In genomic region chr5:134888505-134888904, GRCm38 (mm10) we compare ENCODE assay signal across 19 mouse cellular contexts. TPM values are rescaled to one million over a fixed set of nuclear protein-coding genes. Genes with fewer than 3 reads are reported as not detected.
DNase-seq lines count a peak whose midpoint lies in the region; ATAC-seq and TF ChIP-seq lines count a peak whose summit lies in the region.
"Had no signal": no experiment of that assay in that cellular context is flagged by ENCODE, and none has a peak within 500 bp of the region (broad histone marks: within the 10 kb centered on the region; RNA-seq: fewer than 3 reads in every experiment).

No protein-coding gene starts in this region.

- no peak overlapping the region for H3K4me3 ChIP-seq in hindbrain, embryonic 10.5 days
- H3K4me3 ChIP-seq in hindbrain, embryonic 16.5 days (ENCODE audit: low read length): no peak overlapping the region
- no peak overlapping the region for H3K4me3 ChIP-seq in lung, adult 2 months (replicated peaks; ENCODE audit: extremely low read depth, low read depth, low read length)
- no peak overlapping the region for H3K4me3 ChIP-seq in lung, embryonic 16.5 days (ENCODE audit: low read length)
- no peak overlapping the region for H3K4me3 ChIP-seq in intestine, embryonic 15.5 days (replicated peaks)
- H3K4me3 ChIP-seq: embryonic facial prominence, embryonic 15.5 days; forebrain, embryonic 10.5 days; midbrain, embryonic 12.5 days had no signal

- no peak for TF ChIP-seq CTCF in lung, adult 2 months (IDR thresholded peaks at IDR 0.05; ENCODE audit: insufficient read depth, low read length)

- H3K9ac ChIP-seq in hindbrain, embryonic 16.5 days (ENCODE audit: low read depth, low read length): no peak overlapping the region
- no peak overlapping the region for H3K9ac ChIP-seq in lung, embryonic 16.5 days (ENCODE audit: low read length)
- no peak overlapping the region for H3K9ac ChIP-seq in intestine, embryonic 15.5 days
- H3K9ac ChIP-seq: embryonic facial prominence, embryonic 15.5 days; lung, embryonic 14.5 days; midbrain, embryonic 12.5 days had no signal

- no peaks in the 10 kb centered on the region for H3K36me3 ChIP-seq in hindbrain, embryonic 10.5 days
- no peaks in the 10 kb centered on the region for H3K36me3 ChIP-seq in hindbrain, embryonic 16.5 days (ENCODE audit: control insufficient read depth, insufficient read depth, low read length)
- no peaks in the 10 kb centered on the region for H3K36me3 ChIP-seq in lung, embryonic 16.5 days (ENCODE audit: control insufficient read depth, insufficient read depth, low read length)
- no peaks in the 10 kb centered on the region for H3K36me3 ChIP-seq in intestine, embryonic 15.5 days
- H3K36me3 ChIP-seq: embryonic facial prominence, embryonic 15.5 days; forebrain, embryonic 10.5 days; midbrain, embryonic 12.5 days had no signal

- H3K4me2 ChIP-seq in hindbrain, embryonic 16.5 days (ENCODE audit: low read length): no peak overlapping the region
- no peak overlapping the region for H3K4me2 ChIP-seq in lung, embryonic 16.5 days (ENCODE audit: low read depth, low read length)
- H3K4me2 ChIP-seq in intestine, embryonic 15.5 days (replicated peaks): no peak overlapping the region
- H3K4me2 ChIP-seq: embryonic facial prominence, embryonic 15.5 days; lung, embryonic 14.5 days; midbrain, embryonic 12.5 days had no signal

- H3K4me1 ChIP-seq in hindbrain, embryonic 10.5 days (replicated peaks): peaks cover 18% of the 10 kb centered on the region
- H3K4me1 ChIP-seq in hindbrain, embryonic 16.5 days (ENCODE audit: control insufficient read depth, insufficient read depth, low read depth, low read length): no peaks in the 10 kb centered on the region
- H3K4me1 ChIP-seq in lung, adult 2 months (ENCODE audit: control insufficient read depth, insufficient read depth, low read length): peaks cover 31% of the 10 kb centered on the region
- H3K4me1 ChIP-seq in lung, embryonic 16.5 days (replicated peaks; ENCODE audit: control insufficient read depth, insufficient read depth, low read length): peaks cover 26% of the 10 kb centered on the region
- no peaks in the 10 kb centered on the region for H3K4me1 ChIP-seq in intestine, embryonic 15.5 days (replicated peaks)

- H3K27me3 ChIP-seq in hindbrain, embryonic 10.5 days (ENCODE audit: insufficient read depth, poor library complexity, severe bottlenecking): no peaks in the 10 kb centered on the region
- no peaks in the 10 kb centered on the region for H3K27me3 ChIP-seq in hindbrain, embryonic 16.5 days (replicated peaks; ENCODE audit: control insufficient read depth, insufficient read depth, low read length)
- H3K27me3 ChIP-seq in lung, embryonic 16.5 days (ENCODE audit: control insufficient read depth, insufficient read depth, low read depth, low read length): no peaks in the 10 kb centered on the region
- H3K27me3 ChIP-seq in intestine, embryonic 15.5 days (replicated peaks): no peaks in the 10 kb centered on the region
- H3K27me3 ChIP-seq: midbrain, embryonic 12.5 days had no signal

- 90% methylated on average over 7 of the region's 7 CpGs for WGBS in hindbrain, embryonic 10.5 days
- 89% methylated on average over 7 of the region's 7 CpGs for whole genome bisulfite sequencing in hindbrain, embryonic 16.5 days
- 44% methylated on average over 7 of the region's 7 CpGs for WGBS in lung, adult 2 months
- 67% methylated on average over 7 of the region's 7 CpGs for WGBS in lung, embryonic 16.5 days
- WGBS in intestine, embryonic 15.5 days: 82% methylated on average over 7 of the region's 7 CpGs

- no peaks in the 10 kb centered on the region for H3K9me3 ChIP-seq in hindbrain, embryonic 10.5 days
- no peaks in the 10 kb centered on the region for H3K9me3 ChIP-seq in hindbrain, embryonic 16.5 days (ENCODE audit: control insufficient read depth, low read length)
- no peaks in the 10 kb centered on the region for H3K9me3 ChIP-seq in lung, embryonic 16.5 days (ENCODE audit: control insufficient read depth, low read length)
- H3K9me3 ChIP-seq in intestine, embryonic 15.5 days: no peaks in the 10 kb centered on the region
- H3K9me3 ChIP-seq: embryonic facial prominence, embryonic 15.5 days; forebrain, embryonic 10.5 days; midbrain, embryonic 12.5 days had no signal

- 0 out of 2 replicates have a peak overlapping the region, but pooled peaks have one; percentile 64 for H3K27ac ChIP-seq in hindbrain, embryonic 10.5 days
- no peak overlapping the region for H3K27ac ChIP-seq in hindbrain, embryonic 16.5 days (ENCODE audit: low read depth, low read length)
- peak overlapping the region; percentile 62 for H3K27ac ChIP-seq in lung, embryonic 16.5 days (ENCODE audit: low read length)
- H3K27ac ChIP-seq in intestine, embryonic 15.5 days: no peak overlapping the region
- H3K27ac ChIP-seq: embryonic facial prominence, embryonic 15.5 days; hindbrain, postnatal 0 days; midbrain, embryonic 12.5 days had no signal

- DNase-seq in hindbrain, embryonic 10.5 days (ENCODE audit: low spot score): no peak
- peak; percentile 35 to 63 for DNase-seq in lung, adult 18-20 months
- DNase-seq in lung, adult 2 months: no peak
- DNase-seq in spleen, adult 18-20 months: no peak
- DNase-seq: cerebellum, postnatal 10 days; embryo, embryonic 11 days; layer of hippocampus, adult 9-11 months; right cerebral cortex, postnatal 25 days; thymus, postnatal 25 days had no signal

- ATAC-seq in hindbrain, embryonic 16.5 days: no peak
- ATAC-seq in lung, embryonic 16.5 days (ENCODE audit: low read depth): no peak
- no peak for ATAC-seq in intestine, embryonic 15.5 days
- ATAC-seq: hindbrain, postnatal 0 days had no signal

- no peak for TF ChIP-seq POLR2A in lung, adult 2 months (IDR thresholded peaks at IDR 0.05; ENCODE audit: borderline replicate concordance, extremely low read depth, low read depth, low read length)

RNA-seq across cellular contexts. Expression of gene Tmem270, which starts 18.0 kb away (rescaled TPM):
- not detected in 2 replicates for polyA plus RNA-seq in hindbrain, embryonic 10.5 days (2016; fragmentation: Nextera tagmentation; extraction: Ambion mirVana)
- polyA plus RNA-seq in hindbrain, embryonic 16.5 days (2015; fragmentation: Nextera tagmentation; extraction: Ambion mirVana): not detected in 2 replicates
- not detected in 2 replicates for polyA plus RNA-seq in lung, adult 2 months (2012; rRNA removed)
- not detected in 2 replicates for polyA plus RNA-seq in lung, embryonic 16.5 days (2015; fragmentation: Nextera tagmentation; extraction: Ambion mirVana)
- polyA plus RNA-seq in intestine, embryonic 15.5 days (2015; fragmentation: Nextera tagmentation; extraction: Ambion mirVana): not detected in 2 replicates
- polyA plus RNA-seq: embryonic facial prominence, embryonic 15.5 days; forebrain, embryonic 10.5 days; hindbrain, postnatal 0 days; limb, embryonic 14.5 days; lung, embryonic 14.5 days; midbrain, embryonic 12.5 days; neural tube, embryonic 14.5 days had no signal

RNA-seq across cellular contexts. Expression of gene Cldn13, which starts 26.8 kb away (rescaled TPM):
- 2.8 and 3.9 TPM in 2 replicates for polyA plus RNA-seq in hindbrain, embryonic 10.5 days (2016; fragmentation: Nextera tagmentation; extraction: Ambion mirVana)
- not detected in 2 replicates for polyA plus RNA-seq in hindbrain, embryonic 16.5 days (2015; fragmentation: Nextera tagmentation; extraction: Ambion mirVana)
- polyA plus RNA-seq in lung, adult 2 months (2012; rRNA removed): not detected in 2 replicates
- polyA plus RNA-seq in lung, embryonic 16.5 days (2015; fragmentation: Nextera tagmentation; extraction: Ambion mirVana): 0.75 and 3.3 TPM in 2 replicates
- 3.9 and 5.3 TPM in 2 replicates for polyA plus RNA-seq in intestine, embryonic 15.5 days (2015; fragmentation: Nextera tagmentation; extraction: Ambion mirVana)
- polyA plus RNA-seq: embryonic facial prominence, embryonic 15.5 days; hindbrain, postnatal 0 days had no signal

RNA-seq across cellular contexts. Expression of gene Mettl27, which starts 43.7 kb away (rescaled TPM):
- polyA plus RNA-seq in hindbrain, embryonic 10.5 days (2016; fragmentation: Nextera tagmentation; extraction: Ambion mirVana): 12.0 and 12.6 TPM in 2 replicates
- polyA plus RNA-seq in hindbrain, embryonic 16.5 days (2015; fragmentation: Nextera tagmentation; extraction: Ambion mirVana): 5.2 and 7.0 TPM in 2 replicates
- polyA plus RNA-seq in lung, adult 2 months (2012; rRNA removed): 16.3 and 23.2 TPM in 2 replicates
- polyA plus RNA-seq in lung, embryonic 16.5 days (2015; fragmentation: Nextera tagmentation; extraction: Ambion mirVana): 30.6 and 33.5 TPM in 2 replicates
- polyA plus RNA-seq in intestine, embryonic 15.5 days (2015; fragmentation: Nextera tagmentation; extraction: Ambion mirVana): 18.5 and 25.7 TPM in 2 replicates

RNA-seq across cellular contexts. Expression of gene Cldn4, which starts 58.2 kb away (rescaled TPM):
- polyA plus RNA-seq in hindbrain, embryonic 10.5 days (2016; fragmentation: Nextera tagmentation; extraction: Ambion mirVana): 9.9 and 11.0 TPM in 2 replicates
- polyA plus RNA-seq in hindbrain, embryonic 16.5 days (2015; fragmentation: Nextera tagmentation; extraction: Ambion mirVana): not detected in 2 replicates
- polyA plus RNA-seq in lung, adult 2 months (2012; rRNA removed): 9.2 and 18.9 TPM in 2 replicates
- polyA plus RNA-seq in lung, embryonic 16.5 days (2015; fragmentation: Nextera tagmentation; extraction: Ambion mirVana): 33.0 and 33.1 TPM in 2 replicates
- 45.6 and 49.2 TPM in 2 replicates for polyA plus RNA-seq in intestine, embryonic 15.5 days (2015; fragmentation: Nextera tagmentation; extraction: Ambion mirVana)
- polyA plus RNA-seq: hindbrain, postnatal 0 days; neural tube, embryonic 14.5 days had no signal

Comparison
In these comparisons a context has a peak if more than half of its experiments do, and no peak if none do; other contexts are left out.
1. DNase-seq: peak in lung, adult 18-20 months (2 of 2); none in hindbrain, embryonic 10.5 days (single experiment), lung, adult 2 months (single experiment) and spleen, adult 18-20 months (0 of 2).
2. H3K27ac ChIP-seq: peak in hindbrain, embryonic 10.5 days (single experiment) and lung, embryonic 16.5 days (single experiment); none in hindbrain, embryonic 16.5 days (single experiment) and intestine, embryonic 15.5 days (single experiment).